Mouse (Mus musculus): Measurements from ENCODE around the gene Syne2.

- no peak for TF ChIP-seq E2F4 (IDR thresholded peaks at IDR 0.05; ENCODE audit: insufficient replicate concordance, low read depth, low read length)
- TF ChIP-seq RCOR1 (conservative IDR thresholded peaks at IDR 0.05; ENCODE audit: low read depth, low read length): no peak
- TF ChIP-seq CTCF (conservative IDR thresholded peaks at IDR 0.05 in 1 of 2, IDR thresholded peaks at IDR 0.05 in 1 of 2; ENCODE audit: low read depth in 2 of 2, low read length in 2 of 2): no peak
- no peak for TF ChIP-seq TBP (conservative IDR thresholded peaks at IDR 0.05; ENCODE audit: low read depth, low read length)
- no peak for TF ChIP-seq JUN (IDR thresholded peaks at IDR 0.05; ENCODE audit: insufficient read depth, low read depth, low read length)
- TF ChIP-seq CHD1 (IDR thresholded peaks at IDR 0.05; ENCODE audit: low read depth, low read length): no peak
- TF ChIP-seq POLR2A (IDR thresholded peaks at IDR 0.05; ENCODE audit: low read depth, low read length): no peak
- TF ChIP-seq ZMIZ1 (IDR thresholded peaks at IDR 0.05; ENCODE audit: low read depth, low read length): no peak
- no peak for TF ChIP-seq ZKSCAN1 (IDR thresholded peaks at IDR 0.05; ENCODE audit: borderline replicate concordance, low read depth, low read length)
- TF ChIP-seq MEF2A (IDR thresholded peaks at IDR 0.05; ENCODE audit: borderline replicate concordance, low read depth, low read length): no peak
- no peak for TF ChIP-seq MAFK (IDR thresholded peaks at IDR 0.05; ENCODE audit: insufficient replicate concordance, low read length)
- TF ChIP-seq TCF12 (IDR thresholded peaks at IDR 0.05; ENCODE audit: low read depth, low read length): no peak
- TF ChIP-seq USF1 (IDR thresholded peaks at IDR 0.05; ENCODE audit: low read depth, low read length): no peak
Observed at GRCm38 (mm10) chr12:75905304-75905703, 87.4 kb downstream of the Syne2 start.

Measured in CH12.LX (cell line).